Mouse (Mus musculus) regulatory T cell (primary cell): ENCODE results near the gene Sh3gl2.

ENCODE experiments used
- in situ Hi-C: fragments of 300-600 bp; cut with MboI, MseI; formaldehyde crosslinking; loops from one replicate; pipeline ENCODE4 v1.15.1; 2025; ENCODE audit warnings: high pct_unique_total_duplicates

The Sh3gl2 gene

GRCm38 (mm10) chr4:85232386-85233381 lies 27.8 kb downstream of the Sh3gl2 start:
- in situ Hi-C loops, result no loop called here

GRCm38 (mm10) chr4:85241675-85242074 lies 36.7 kb downstream of the Sh3gl2 start:
- in situ Hi-C loops, result no loop called here

- in situ Hi-C loops, result no loop called here
Observed at GRCm38 (mm10) chr4:85242562-85242961, 37.6 kb downstream of the Sh3gl2 start.

- in situ Hi-C loops, result no loop called here
Observed at GRCm38 (mm10) chr4:85248673-85249072, 43.7 kb downstream of the Sh3gl2 start.

GRCm38 (mm10) chr4:85250271-85250670 lies 45.3 kb downstream of the Sh3gl2 start:
- in situ Hi-C loops, result no loop called here

- in situ Hi-C loops, result no loop called here
Observed at GRCm38 (mm10) chr4:85250786-85251185, 45.9 kb downstream of the Sh3gl2 start.

- in situ Hi-C loops, result no loop called here
Observed at GRCm38 (mm10) chr4:85255771-85256389, 51.0 kb downstream of the Sh3gl2 start.

- in situ Hi-C loops, result no loop called here
Observed at GRCm38 (mm10) chr4:85256461-85257202, 51.7 kb downstream of the Sh3gl2 start.

- in situ Hi-C loops, result no loop called here
Observed at GRCm38 (mm10) chr4:85257771-85258341, 52.9 kb downstream of the Sh3gl2 start.

- in situ Hi-C loops, result no loop called here
Observed at GRCm38 (mm10) chr4:85260687-85261658, 56.0 kb downstream of the Sh3gl2 start.

- in situ Hi-C loops, result no loop called here
Observed at GRCm38 (mm10) chr4:85262146-85262545, 57.2 kb downstream of the Sh3gl2 start.

- in situ Hi-C loops, result no loop called here
Observed at GRCm38 (mm10) chr4:85262606-85263005, 57.7 kb downstream of the Sh3gl2 start.

- in situ Hi-C loops, result no loop called here
Observed at GRCm38 (mm10) chr4:85267456-85267855, 62.5 kb downstream of the Sh3gl2 start.

- in situ Hi-C loops, result no loop called here
Observed at GRCm38 (mm10) chr4:85272877-85273276, 68.0 kb downstream of the Sh3gl2 start.

GRCm38 (mm10) chr4:85273452-85273851 lies 68.5 kb downstream of the Sh3gl2 start:
- in situ Hi-C loops, result no loop called here

GRCm38 (mm10) chr4:85283151-85283550 lies 78.2 kb downstream of the Sh3gl2 start:
- in situ Hi-C loops, result no loop called here

- in situ Hi-C loops, result no loop called here
Observed at GRCm38 (mm10) chr4:85289990-85290389, 85.1 kb downstream of the Sh3gl2 start.

GRCm38 (mm10) chr4:85291296-85291695 lies 86.4 kb downstream of the Sh3gl2 start:
- in situ Hi-C loops, result no loop called here

GRCm38 (mm10) chr4:85293368-85293767 lies 88.4 kb downstream of the Sh3gl2 start:
- in situ Hi-C loops, result no loop called here

GRCm38 (mm10) chr4:85300610-85301405 lies 95.9 kb downstream of the Sh3gl2 start:
- in situ Hi-C loops, result no loop called here
